Mouse (Mus musculus): ENCODE measurements at regions not wholly inside any gene's neighbourhood (a gene's known extent, or its start where the extent isn't known, plus 50 kb on each side); places are given as distances from the start of the nearest gene placed in this dataset.

DNA sequence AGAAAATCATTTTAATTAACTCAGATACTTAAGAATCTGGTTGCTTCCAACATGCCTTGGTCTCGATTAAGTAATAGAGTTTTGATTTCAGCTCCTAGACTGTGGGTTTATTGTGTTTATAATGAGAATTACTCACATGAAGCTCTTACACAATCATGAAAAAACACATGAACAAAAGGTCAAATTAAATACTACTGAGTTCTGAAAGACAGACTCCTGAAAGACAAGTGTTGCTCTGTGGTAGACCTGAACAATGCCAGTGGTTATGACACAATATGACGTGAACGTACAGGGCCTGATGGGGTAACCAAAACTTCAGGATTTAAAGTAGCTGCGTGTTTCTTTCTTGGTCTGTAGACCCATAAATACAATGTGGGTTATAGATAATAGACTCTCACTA lies 394.8 kb downstream of the Adgrl2 start:
- Histone ChIP-seq H3K27ac (ENCODE audit: insufficient read depth, low read length) (no peak overlapping the region), H3K4me3 (ENCODE audit: insufficient read depth, low read length) (no peak overlapping the region), H3K4me1 (ENCODE audit: control insufficient read depth, insufficient read depth, low read length) (no peaks in the 10 kb centered on the region)
- no peak for TF ChIP-seq CTCF (IDR thresholded peaks at IDR 0.05; ENCODE audit: borderline replicate concordance, insufficient read depth, low read length)
- TF ChIP-seq POLR2A (IDR thresholded peaks at IDR 0.05; ENCODE audit: low read depth, low read length): no peak

DNA sequence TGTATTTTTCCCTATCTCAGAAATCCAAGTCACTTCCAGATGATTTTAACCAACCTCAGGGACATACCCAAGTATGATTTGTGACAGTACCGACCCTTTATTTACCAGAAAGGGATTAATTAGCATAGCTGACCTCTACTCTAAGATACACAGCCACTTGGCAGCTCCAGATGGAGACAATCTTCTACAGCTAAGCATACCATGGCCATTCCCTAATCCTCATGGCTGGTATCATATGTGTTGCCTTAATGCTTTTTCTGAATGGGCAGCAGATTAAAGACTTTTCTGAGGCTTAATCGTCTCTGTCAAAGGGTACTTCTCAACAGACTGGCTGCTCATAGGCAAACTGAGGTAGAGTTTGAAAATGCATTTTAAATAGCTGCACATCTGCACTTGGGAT lies 400.8 kb downstream of the Adgrl2 start:
- H3K4me1 ChIP-seq (ENCODE audit: control insufficient read depth, insufficient read depth, low read length): no peaks in the 10 kb centered on the region
- H3K27ac ChIP-seq (ENCODE audit: insufficient read depth, low read length): no peak overlapping the region
- TF ChIP-seq POLR2A (IDR thresholded peaks at IDR 0.05; ENCODE audit: low read depth, low read length) (no peak), CTCF (IDR thresholded peaks at IDR 0.05; ENCODE audit: borderline replicate concordance, insufficient read depth, low read length) (no peak)
- no peak overlapping the region for H3K4me3 ChIP-seq (ENCODE audit: insufficient read depth, low read length)

DNA sequence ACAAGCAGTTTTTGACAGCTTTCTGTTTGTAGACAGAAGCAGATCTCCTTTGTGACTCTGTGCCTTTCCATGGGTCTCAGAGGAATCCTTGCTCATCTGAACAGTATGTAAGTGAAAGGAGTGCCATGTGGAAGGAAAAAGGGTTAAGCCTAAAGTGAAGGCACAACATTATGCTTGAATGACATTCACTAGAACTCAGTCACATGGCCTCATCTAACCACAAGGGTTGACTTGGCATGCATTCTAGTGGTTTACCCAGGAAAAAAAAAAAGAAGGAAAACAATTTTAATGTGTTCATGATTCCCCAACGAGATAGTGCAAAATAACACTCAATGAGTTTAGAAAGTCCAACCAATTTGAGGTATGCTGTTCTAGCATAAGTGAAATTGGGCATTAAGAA lies 414.6 kb downstream of the Adgrl2 start:
- Histone ChIP-seq H3K4me1 (ENCODE audit: control insufficient read depth, insufficient read depth, low read length) (peaks cover 2% of the 10 kb centered on the region; the same call in 1 of the 2 replicates), H3K4me3 (ENCODE audit: insufficient read depth, low read length) (no peak overlapping the region), H3K27ac (ENCODE audit: insufficient read depth, low read length) (no peak overlapping the region)
- TF ChIP-seq CTCF (IDR thresholded peaks at IDR 0.05; ENCODE audit: borderline replicate concordance, insufficient read depth, low read length): no peak
- TF ChIP-seq POLR2A (IDR thresholded peaks at IDR 0.05; ENCODE audit: low read depth, low read length): no peak

DNA sequence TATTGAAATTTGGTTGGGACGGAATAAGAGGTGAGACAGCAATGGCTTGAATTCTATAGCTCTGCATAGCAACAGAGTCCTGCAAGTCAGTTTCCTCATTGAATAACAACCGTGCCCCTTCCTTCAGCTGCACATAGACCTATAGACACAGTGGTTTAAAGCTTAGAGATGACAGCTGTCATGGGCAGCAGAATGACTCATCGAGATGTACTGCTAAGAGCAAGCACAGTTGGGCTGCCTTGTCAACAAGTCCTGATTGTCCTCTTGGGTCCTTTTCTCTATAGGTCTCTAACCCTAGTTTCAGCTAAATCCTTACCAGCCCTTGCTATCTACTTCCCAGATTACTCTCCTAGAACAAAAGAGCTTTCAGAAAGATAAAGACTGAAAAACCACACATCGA lies 417.9 kb downstream of the Adgrl2 start:
- peaks cover 2% of the 10 kb centered on the region; the same call in 1 of the 2 replicates for H3K4me1 ChIP-seq (ENCODE audit: control insufficient read depth, insufficient read depth, low read length)
- no peak overlapping the region for H3K27ac ChIP-seq (ENCODE audit: insufficient read depth, low read length)
- TF ChIP-seq POLR2A (IDR thresholded peaks at IDR 0.05; ENCODE audit: low read depth, low read length): no peak
- no peak for TF ChIP-seq CTCF (IDR thresholded peaks at IDR 0.05; ENCODE audit: borderline replicate concordance, insufficient read depth, low read length)
- H3K4me3 ChIP-seq (ENCODE audit: insufficient read depth, low read length): no peak overlapping the region

DNA sequence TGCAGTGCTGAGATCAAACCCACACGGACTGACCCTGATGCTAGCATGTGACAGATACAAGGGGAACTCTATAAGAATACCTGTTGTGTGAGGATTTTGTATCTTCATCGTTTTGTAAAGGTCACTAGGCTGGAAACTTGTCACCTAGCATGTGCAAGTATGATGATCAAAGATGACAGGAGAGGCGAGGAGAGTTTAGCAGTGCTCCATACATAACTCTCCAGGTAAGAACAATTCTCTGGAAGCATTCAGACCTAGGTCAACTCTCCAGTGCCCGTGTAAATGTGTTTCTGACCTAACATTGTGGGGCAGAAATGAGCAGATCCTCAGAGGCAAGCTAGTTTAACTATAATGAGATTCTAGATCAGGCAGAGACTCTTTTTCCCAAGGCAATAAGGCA lies 425.6 kb downstream of the Adgrl2 start:
- no peak for TF ChIP-seq CTCF (IDR thresholded peaks at IDR 0.05; ENCODE audit: borderline replicate concordance, insufficient read depth, low read length)
- TF ChIP-seq POLR2A (IDR thresholded peaks at IDR 0.05; ENCODE audit: low read depth, low read length): no peak
- H3K27ac ChIP-seq (ENCODE audit: insufficient read depth, low read length): no peak overlapping the region
- H3K4me1 ChIP-seq (ENCODE audit: control insufficient read depth, insufficient read depth, low read length): peaks cover 2% of the 10 kb centered on the region; the same call in 1 of the 2 replicates
- no peak overlapping the region for H3K4me3 ChIP-seq (ENCODE audit: insufficient read depth, low read length)

DNA sequence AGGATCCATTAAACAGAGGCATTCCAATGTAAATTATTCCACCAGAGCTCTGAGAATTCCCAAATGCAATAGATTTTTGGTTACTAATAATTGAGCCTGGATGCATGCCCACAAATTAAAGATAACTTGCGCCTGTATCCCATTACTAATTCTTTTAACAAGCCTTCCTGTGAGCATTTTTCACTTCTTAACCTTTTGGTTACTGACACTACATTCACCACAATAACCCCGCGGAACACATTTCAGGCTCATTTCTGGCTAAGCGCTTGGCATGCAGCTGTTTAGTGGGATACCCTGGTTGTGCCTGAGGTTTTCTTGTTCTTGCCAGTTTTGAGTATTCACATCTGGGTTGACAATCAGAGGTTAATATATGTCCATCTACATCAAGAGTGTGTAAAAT lies 429.1 kb downstream of the Adgrl2 start:
- TF ChIP-seq POLR2A (IDR thresholded peaks at IDR 0.05; ENCODE audit: low read depth, low read length): no peak
- no peak for TF ChIP-seq CTCF (IDR thresholded peaks at IDR 0.05; ENCODE audit: borderline replicate concordance, insufficient read depth, low read length)
- Histone ChIP-seq H3K4me3 (ENCODE audit: insufficient read depth, low read length) (no peak overlapping the region), H3K4me1 (ENCODE audit: control insufficient read depth, insufficient read depth, low read length) (peaks cover 2% of the 10 kb centered on the region; the same call in 1 of the 2 replicates), H3K27ac (ENCODE audit: insufficient read depth, low read length) (no peak overlapping the region)

DNA sequence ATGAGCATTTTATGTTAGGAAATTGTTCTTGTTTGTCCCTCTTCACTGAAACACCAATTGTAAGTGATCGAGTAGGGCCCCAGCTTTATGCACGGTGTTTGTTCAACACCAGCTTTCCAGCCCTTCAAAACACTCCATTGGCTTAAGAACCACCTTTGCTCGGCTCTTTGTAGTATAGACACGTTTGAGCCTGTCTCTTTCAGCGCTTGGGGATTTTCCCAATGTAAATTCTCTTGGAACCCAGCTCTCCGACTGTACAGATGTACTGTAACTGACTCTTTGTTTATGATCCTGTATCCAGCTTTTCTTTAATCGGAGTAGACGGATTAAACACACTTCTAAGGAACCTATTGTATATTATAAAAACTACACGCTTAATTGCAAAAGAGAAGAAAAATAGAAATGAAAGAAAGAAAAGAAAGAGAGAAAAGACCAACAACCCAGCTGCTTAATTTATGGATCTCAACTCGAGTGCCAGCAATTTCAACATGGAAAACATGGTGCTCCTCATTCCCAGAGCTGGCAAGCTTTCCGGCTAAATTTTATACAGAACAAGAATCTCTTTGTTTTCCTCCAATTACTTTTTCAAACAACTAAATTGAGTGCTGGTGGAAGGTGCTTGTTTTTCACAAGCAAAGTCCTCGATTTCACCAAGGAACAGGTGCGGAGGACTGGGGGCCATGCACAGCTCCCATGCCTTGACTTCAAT lies 430.4 kb downstream of the Adgrl2 start:
- peaks cover 2% of the 10 kb centered on the region; the same call in 1 of the 2 replicates for H3K4me1 ChIP-seq (ENCODE audit: control insufficient read depth, insufficient read depth, low read length)
- no peak overlapping the region for H3K27ac ChIP-seq (ENCODE audit: insufficient read depth, low read length)
- no peak for TF ChIP-seq POLR2A (IDR thresholded peaks at IDR 0.05; ENCODE audit: low read depth, low read length)
- no peak for TF ChIP-seq CTCF (IDR thresholded peaks at IDR 0.05; ENCODE audit: borderline replicate concordance, insufficient read depth, low read length)
- H3K4me3 ChIP-seq (ENCODE audit: insufficient read depth, low read length): no peak overlapping the region

DNA sequence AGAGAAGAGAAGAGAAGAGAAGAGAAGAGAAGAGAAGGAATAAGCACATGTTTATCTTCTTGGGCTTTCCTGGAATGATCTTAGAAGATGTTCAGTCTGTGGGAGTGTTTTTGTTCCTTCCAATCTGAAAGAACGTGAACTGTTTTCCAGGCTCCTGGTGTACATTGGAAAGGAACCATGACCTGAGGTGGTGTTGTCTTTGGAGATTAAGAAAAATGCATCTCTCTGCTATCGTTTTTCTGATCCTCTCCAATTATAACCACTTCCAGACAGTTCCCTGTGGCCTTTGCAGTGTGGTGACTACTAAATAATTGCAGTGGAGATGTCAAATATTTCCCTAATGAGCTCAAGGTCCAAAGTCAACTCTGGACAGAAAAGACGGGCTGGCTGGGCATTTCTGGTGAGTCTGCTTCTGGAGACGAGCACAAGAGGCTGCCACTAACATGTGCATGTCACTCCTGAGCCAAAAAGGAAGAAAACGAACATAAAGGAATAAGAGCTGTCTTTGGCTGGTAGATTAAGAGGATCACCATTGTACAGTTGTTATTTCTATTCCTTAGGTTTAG lies 431.7 kb downstream of the Adgrl2 start:
- Histone ChIP-seq H3K4me1 (ENCODE audit: control insufficient read depth, insufficient read depth, low read length) (peaks cover 2% of the 10 kb centered on the region; the same call in 1 of the 2 replicates), H3K27ac (ENCODE audit: insufficient read depth, low read length) (no peak overlapping the region), H3K4me3 (ENCODE audit: insufficient read depth, low read length) (no peak overlapping the region)
- TF ChIP-seq POLR2A (IDR thresholded peaks at IDR 0.05; ENCODE audit: low read depth, low read length) (no peak), CTCF (IDR thresholded peaks at IDR 0.05; ENCODE audit: borderline replicate concordance, insufficient read depth, low read length) (no peak)

DNA sequence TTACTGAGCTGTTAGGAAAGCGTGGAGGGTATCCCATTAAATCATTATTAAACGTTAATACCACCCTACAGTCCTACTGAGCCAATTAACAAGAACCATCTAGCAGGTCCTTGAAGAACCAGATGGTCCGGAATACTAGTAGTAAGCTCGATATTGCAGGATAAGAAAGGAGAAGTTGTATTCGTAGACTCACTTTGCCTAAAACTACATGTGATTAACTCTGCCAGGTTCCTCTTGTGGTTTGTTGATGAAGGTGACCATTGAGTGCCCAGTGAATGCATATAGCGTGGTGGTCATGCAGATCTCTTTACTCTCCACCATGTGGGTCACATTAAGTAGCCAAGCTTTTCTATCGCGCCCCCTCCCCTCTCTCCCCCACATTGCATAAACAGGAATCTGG lies 435.0 kb downstream of the Adgrl2 start:
- H3K4me1 ChIP-seq (ENCODE audit: control insufficient read depth, insufficient read depth, low read length): no peaks in the 10 kb centered on the region
- H3K27ac ChIP-seq (ENCODE audit: insufficient read depth, low read length): no peak overlapping the region
- no peak overlapping the region for H3K4me3 ChIP-seq (ENCODE audit: insufficient read depth, low read length)
- TF ChIP-seq POLR2A (IDR thresholded peaks at IDR 0.05; ENCODE audit: low read depth, low read length) (no peak), CTCF (IDR thresholded peaks at IDR 0.05; ENCODE audit: borderline replicate concordance, insufficient read depth, low read length) (no peak)

DNA sequence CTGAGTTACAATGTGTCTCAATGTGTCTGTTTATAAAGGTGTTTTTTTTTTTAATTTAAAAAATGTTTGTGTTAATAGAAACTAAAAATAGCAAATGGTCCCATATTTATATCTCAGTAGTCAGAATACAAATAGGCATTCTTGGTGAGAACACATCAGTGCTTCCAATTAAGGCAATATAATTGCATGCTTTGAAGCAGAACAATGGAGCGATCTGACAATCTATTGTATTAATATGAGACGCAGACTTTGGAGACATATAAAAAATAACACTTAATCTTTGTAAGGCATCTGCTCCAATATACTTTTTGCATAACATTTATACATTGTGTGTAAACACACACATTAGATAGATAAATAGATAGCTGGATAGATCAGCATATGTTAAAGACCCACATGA lies 439.6 kb downstream of the Adgrl2 start:
- TF ChIP-seq CTCF (IDR thresholded peaks at IDR 0.05; ENCODE audit: borderline replicate concordance, insufficient read depth, low read length): no peak
- TF ChIP-seq POLR2A (IDR thresholded peaks at IDR 0.05; ENCODE audit: low read depth, low read length): no peak
- Histone ChIP-seq H3K4me3 (ENCODE audit: insufficient read depth, low read length) (no peak overlapping the region), H3K4me1 (ENCODE audit: control insufficient read depth, insufficient read depth, low read length) (no peaks in the 10 kb centered on the region), H3K27ac (ENCODE audit: insufficient read depth, low read length) (no peak overlapping the region)

All from embryonic fibroblast, embryonic 13.5 days (primary cell).